Mouse (Mus musculus): ENCODE results near the gene Ntn4. TPM values are rescaled to one million over a fixed set of nuclear protein-coding genes. Genes with fewer than 3 reads are reported as not detected.

The Ntn4 gene
- total RNA-seq, 2 experiments from 2014 or later: 9.1 to 11.5 TPM

GRCm38 (mm10) chr10:93783216-93784013 lies 142.9 kb downstream of the Ntn4 start:
- no peak for TF ChIP-seq CTCF (IDR thresholded peaks at IDR 0.05)
- H3K27ac ChIP-seq: no peak overlapping the region
- DNase-seq (ENCODE audit: extremely low spot score in 1 of 2, low spot score in 2 of 2): peak in 1 of 2 experiments; percentile 17
- no peak overlapping the region for H3K4me3 ChIP-seq
- intact Hi-C loops (cut with DNase I): no loop called here

Other genes starting within 250 kb of the Ntn4 start
- gene Lta4h, start 187.3 kb upstream of the Ntn4 start, total RNA-seq (2021): 10 to 100 TPM; 55.9 to 62.8 TPM
- gene Hal, start 151.9 kb upstream of the Ntn4 start, total RNA-seq (2021): under 1 TPM in 1 of 2 experiments, not detected in 1; 0.27 TPM
- gene Amdhd1, start 100.6 kb upstream of the Ntn4 start, total RNA-seq (2021): under 1 TPM; 0.54 to 0.61 TPM
- gene Ccdc38, start 100.0 kb upstream of the Ntn4 start, total RNA-seq (2021): not detected
- gene Snrpf, start 51.0 kb upstream of the Ntn4 start, total RNA-seq (2021): 10 to 100 TPM; 10.7 to 12.9 TPM
- gene Usp44, start 190.9 kb downstream of the Ntn4 start, total RNA-seq (2021): not detected